Mouse (Mus musculus) midbrain, embryonic 11.5 days (tissue): Measurements from ENCODE around the gene Bhlhe40. TPM values are rescaled to one million over a fixed set of nuclear protein-coding genes. Genes with fewer than 3 reads are reported as not detected.

Source experiments
- ATAC-seq: fragments of 200-750 bp; cut with Nextera tagmentation; 2 replicates; pipeline ENCODE4 v1.8.0; 2017; ENCODE audit warnings: moderate TSS enrichment, moderate library complexity; ENCODE audit not compliant: low FRiP score
- DNase-seq: peaks from one replicate; pipeline ENCODE4 v3.0.0; 2015; ENCODE audit warnings: low spot score; ENCODE audit errors: missing footprints
- H3K27ac ChIP-seq: fragments of 300-500 bp; sonication (generic); 2 replicates; pipeline ENCODE4 v1.5.1; 2014; ENCODE audit warnings: low read depth, low read length
- H3K27me3 ChIP-seq: fragments of 300-500 bp; sonication (generic); 2 replicates; pipeline ENCODE4 v1.6.1; 2014; ENCODE audit warnings: mild to moderate bottlenecking, low read length, moderate library complexity, mixed read lengths; ENCODE audit not compliant: control insufficient read depth, insufficient read depth
- H3K36me3 ChIP-seq: fragments of 300-500 bp; sonication (generic); 2 replicates; pipeline ENCODE4 v1.6.1; 2014; ENCODE audit warnings: mild to moderate bottlenecking, low read length, moderate library complexity, mixed read lengths; ENCODE audit not compliant: control insufficient read depth, insufficient read depth
- H3K4me1 ChIP-seq: fragments of 300-500 bp; sonication (generic); 2 replicates; pipeline ENCODE4 v1.6.1; 2014; ENCODE audit warnings: low read length; ENCODE audit not compliant: control insufficient read depth, insufficient read depth
- H3K4me2 ChIP-seq: fragments of 300-500 bp; sonication (generic); 2 replicates; pipeline ENCODE4 v1.6.1; 2014; ENCODE audit warnings: mild to moderate bottlenecking, moderate library complexity
- H3K4me3 ChIP-seq: fragments of 300-500 bp; sonication (generic); 2 replicates; pipeline ENCODE4 v1.5.1; 2014; ENCODE audit warnings: low read depth, low read length
- H3K9ac ChIP-seq: fragments of 300-500 bp; sonication (generic); 2 replicates; pipeline ENCODE4 v1.6.1; 2014; ENCODE audit warnings: low read length
- H3K9me3 ChIP-seq: fragments of 300-500 bp; sonication (generic); 2 replicates; pipeline ENCODE4 v1.6.1; 2016; ENCODE audit warnings: low read length; ENCODE audit not compliant: control insufficient read depth
- WGBS: fragments of 180-500 bp; shearing (Covaris S2); extraction: QIAGEN DNeasy Blood & Tissue Kit; methylation state at CpG from one replicate; pipeline ENCODE4 v1.1.7; 2014; 5-methylcytosine and 5-hydroxymethylcytosine counted together
- polyA plus RNA-seq: library from polyadenylated mRNA; unstranded; fragments of >200 nt; fragmentation: Nextera tagmentation; extraction: Ambion mirVana; gene quantifications from 2 replicates; pipeline ENCODE4 v1.2.1, GENCODE M21; 2014

Gene Bhlhe40
- polyA plus RNA-seq, 1 experiment from 2014 or later: 1.7 TPM

DNA sequence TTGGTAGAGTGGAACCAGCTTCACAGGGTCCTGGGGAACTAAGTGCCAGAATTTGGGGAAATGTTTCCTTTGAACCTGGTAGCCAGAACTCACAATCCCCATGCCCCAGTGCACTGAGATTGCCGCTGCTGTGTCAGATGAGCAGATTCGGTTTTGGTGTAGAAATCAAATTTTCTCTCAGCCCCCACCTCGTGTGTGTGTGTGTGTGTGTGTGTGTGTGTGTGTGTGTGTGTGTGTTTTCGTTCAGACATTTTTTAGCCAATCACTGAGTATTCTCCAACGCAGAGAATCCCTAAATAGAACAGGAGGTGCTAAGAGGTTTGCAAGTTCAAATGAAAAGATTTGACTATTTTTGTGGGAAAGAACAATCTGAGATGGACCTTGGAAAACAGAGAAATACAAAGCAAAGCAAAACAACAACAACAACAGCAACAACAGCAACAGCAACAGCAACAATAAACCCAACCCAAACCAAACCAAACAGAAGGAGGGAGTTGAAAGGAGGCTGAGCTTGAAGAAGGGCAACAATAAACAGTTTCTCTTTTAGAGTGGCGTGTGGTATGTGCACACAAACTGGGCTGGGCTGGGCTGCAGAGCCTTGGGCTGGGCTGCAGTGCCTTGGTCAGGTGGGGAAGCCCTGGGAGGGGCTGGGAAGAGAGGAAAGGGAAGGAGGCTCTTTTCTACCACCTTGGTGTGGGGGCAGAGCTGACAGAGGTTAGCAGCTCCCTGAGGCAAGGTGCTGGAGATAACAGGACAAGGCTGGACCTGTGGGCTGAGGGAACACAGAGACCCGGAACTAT, 52.9 kb downstream of the Bhlhe40 start:
- peaks cover 9% of the 10 kb centered on the region; the same call in 1 of the 2 replicates for H3K4me1 ChIP-seq
- no peak overlapping the region for H3K27ac ChIP-seq
- no peaks in the 10 kb centered on the region for H3K27me3 ChIP-seq
- H3K9ac ChIP-seq: no peak overlapping the region
- no peak overlapping the region for H3K4me2 ChIP-seq
- H3K36me3 ChIP-seq: no peaks in the 10 kb centered on the region
- DNase-seq (no peak), ATAC-seq (no peak)
- no peaks in the 10 kb centered on the region for H3K9me3 ChIP-seq
- WGBS: 76% methylated on average over 7 of the region's 7 CpGs
- no peak overlapping the region for H3K4me3 ChIP-seq

Other genes starting within 250 kb of the Bhlhe40 start
- 84.3 and 94.5 TPM in 2 replicates for gene Arl8b, start 122.5 kb downstream of the Bhlhe40 start, polyA plus RNA-seq
- gene Edem1, start 168.0 kb downstream of the Bhlhe40 start, polyA plus RNA-seq: 20.5 and 21.7 TPM in 2 replicates